ENCODE assay signal across 15 mouse cellular contexts in genomic region chr2:4532198-4532568, GRCm38 (mm10).
"Had no signal": no experiment of that assay in that cellular context is flagged by ENCODE, and none has a peak within 500 bp of the region (broad histone marks: within the 10 kb centered on the region; RNA-seq: fewer than 3 reads in every experiment).

No protein-coding gene starts in this region.

- ATAC-seq: midbrain, embryonic 16.5 days had no signal

- H3K27ac ChIP-seq: midbrain, embryonic 10.5 days; midbrain, embryonic 12.5 days; neural tube, embryonic 12.5 days; stomach, embryonic 15.5 days; stomach, postnatal 0 days had no signal

- H3K4me2 ChIP-seq: lung, embryonic 14.5 days; midbrain, embryonic 12.5 days; neural tube, embryonic 12.5 days; stomach, embryonic 15.5 days had no signal

- H3K9me3 ChIP-seq: midbrain, embryonic 10.5 days; midbrain, embryonic 12.5 days; neural tube, embryonic 12.5 days; stomach, embryonic 15.5 days had no signal

- H3K4me3 ChIP-seq: midbrain, embryonic 10.5 days; midbrain, embryonic 12.5 days; neural tube, embryonic 12.5 days; stomach, embryonic 15.5 days had no signal

- DNase-seq: lung, adult 18-20 months; lung, embryonic 14.5 days; lung, postnatal 10 days; lung, postnatal 4 days; midbrain, embryonic 14.5 days; right cerebral cortex, postnatal 14 days; thymus, adult 2 months; thymus, postnatal 25 days; thymus, postnatal 4 days had no signal

- H3K9ac ChIP-seq: lung, embryonic 14.5 days; midbrain, embryonic 12.5 days; neural tube, embryonic 12.5 days; stomach, embryonic 15.5 days had no signal

- H3K27me3 ChIP-seq: midbrain, embryonic 12.5 days; neural tube, embryonic 12.5 days; stomach, embryonic 15.5 days had no signal

- H3K4me1 ChIP-seq: stomach, embryonic 15.5 days had no signal

- H3K36me3 ChIP-seq: stomach, embryonic 15.5 days had no signal
